Mouse (Mus musculus): ENCODE measurements around the gene Paxbp1. TPM values are rescaled to one million over a fixed set of nuclear protein-coding genes. Genes with fewer than 3 reads are reported as not detected.
"Not testable (repeated sequence)": the region's sequence is repeated elsewhere in the genome, so short reads cannot be mapped to it uniquely, and the experiment has no call there.

Paxbp1 gene
- polyA plus RNA-seq, 1 experiment from 2014 or later = 26.4 TPM

- WGBS = 24% methylated on average over 9 of the region's 12 CpGs
- ATAC-seq (replicated peaks; ENCODE audit: low FRiP score, low read depth) (no peak), DNase-seq (ENCODE audit: low spot score) (peak; percentile 83)
- H3K9ac ChIP-seq (ENCODE audit: low read depth, low read length) = no peak overlapping the region
- no peaks in the 10 kb centered on the region for H3K4me1 ChIP-seq (replicated peaks; ENCODE audit: insufficient read depth, low read length)
- no peaks in the 10 kb centered on the region for H3K36me3 ChIP-seq (ENCODE audit: insufficient read depth, low read length)
- TF ChIP-seq CTCF (IDR thresholded peaks at IDR 0.05; ENCODE audit: low read depth) = peak; percentile 85
- no peak overlapping the region for H3K27ac ChIP-seq
- H3K27me3 ChIP-seq (ENCODE audit: insufficient read depth, low read length) = no peaks in the 10 kb centered on the region
- H3K4me2 ChIP-seq (ENCODE audit: low read length) = no peak overlapping the region
- no peak overlapping the region for H3K4me3 ChIP-seq (replicated peaks; ENCODE audit: low read depth, low read length)
- H3K9me3 ChIP-seq (replicated peaks; ENCODE audit: low read length) = no peaks in the 10 kb centered on the region
These were observed 37.2 kb upstream of the Paxbp1 start for GRCm38 (mm10) chr16:91081508-91081907.

GRCm38 (mm10) chr16:91076180-91076579 is 31.8 kb upstream of the Paxbp1 start:
- no peak overlapping the region for H3K4me2 ChIP-seq (ENCODE audit: low read length)
- no peaks in the 10 kb centered on the region for H3K9me3 ChIP-seq (replicated peaks; ENCODE audit: low read length)
- H3K4me3 ChIP-seq (replicated peaks; ENCODE audit: low read depth, low read length) = no peak overlapping the region
- no peak for DNase-seq (ENCODE audit: low spot score)
- ATAC-seq (replicated peaks; ENCODE audit: low FRiP score, low read depth) = no peak
- no peak overlapping the region for H3K27ac ChIP-seq
- H3K36me3 ChIP-seq (ENCODE audit: insufficient read depth, low read length) = no peaks in the 10 kb centered on the region
- WGBS = 81% methylated on average over 5 of the region's 5 CpGs
- peak; percentile 22; the same call in 1 of the 2 replicates for TF ChIP-seq CTCF (IDR thresholded peaks at IDR 0.05; ENCODE audit: low read depth)
- H3K27me3 ChIP-seq (ENCODE audit: insufficient read depth, low read length) = no peaks in the 10 kb centered on the region
- no peaks in the 10 kb centered on the region for H3K4me1 ChIP-seq (replicated peaks; ENCODE audit: insufficient read depth, low read length)
- no peak overlapping the region for H3K9ac ChIP-seq (ENCODE audit: low read depth, low read length)

- not testable (repeated sequence) for H3K4me1 ChIP-seq (replicated peaks; ENCODE audit: insufficient read depth, low read length); H3K9ac ChIP-seq (ENCODE audit: low read depth, low read length); H3K4me3 ChIP-seq (replicated peaks; ENCODE audit: low read depth, low read length); ATAC-seq (replicated peaks; ENCODE audit: low FRiP score, low read depth); H3K9me3 ChIP-seq (replicated peaks; ENCODE audit: low read length); H3K36me3 ChIP-seq (ENCODE audit: insufficient read depth, low read length); DNase-seq (ENCODE audit: low spot score); H3K27ac ChIP-seq; H3K27me3 ChIP-seq (ENCODE audit: insufficient read depth, low read length); H3K4me2 ChIP-seq (ENCODE audit: low read length)
- WGBS = 68% methylated on average over 8 of the region's 8 CpGs
These were observed 31.1 kb upstream of the Paxbp1 start for GRCm38 (mm10) chr16:91075423-91075822.

- H3K4me3 ChIP-seq (replicated peaks; ENCODE audit: low read depth, low read length) = no peak overlapping the region
- H3K4me1 ChIP-seq (replicated peaks; ENCODE audit: insufficient read depth, low read length) = no peaks in the 10 kb centered on the region
- DNase-seq (ENCODE audit: low spot score) (peak; percentile 95), ATAC-seq (replicated peaks; ENCODE audit: low FRiP score, low read depth) (peak; percentile 95)
- H3K9ac ChIP-seq (ENCODE audit: low read depth, low read length) = no peak overlapping the region
- TF ChIP-seq CTCF (IDR thresholded peaks at IDR 0.05; ENCODE audit: low read depth) = peak; percentile 83
- H3K36me3 ChIP-seq (ENCODE audit: insufficient read depth, low read length) = no peaks in the 10 kb centered on the region
- no peak overlapping the region for H3K4me2 ChIP-seq (ENCODE audit: low read length)
- 31% methylated on average over 24 of the region's 24 CpGs for WGBS
- no peaks in the 10 kb centered on the region for H3K27me3 ChIP-seq (ENCODE audit: insufficient read depth, low read length)
- no peaks in the 10 kb centered on the region for H3K9me3 ChIP-seq (replicated peaks; ENCODE audit: low read length)
- no peak overlapping the region for H3K27ac ChIP-seq
These were observed 29.0 kb upstream of the Paxbp1 start for GRCm38 (mm10) chr16:91073163-91073892.

GRCm38 (mm10) chr16:91072256-91072655 is 27.9 kb upstream of the Paxbp1 start:
- no peaks in the 10 kb centered on the region for H3K9me3 ChIP-seq (replicated peaks; ENCODE audit: low read length)
- 93% methylated on average over 1 of the region's 1 CpGs for WGBS
- ATAC-seq (replicated peaks; ENCODE audit: low FRiP score, low read depth) = no peak

GRCm38 (mm10) chr16:91068969-91069368 is 24.6 kb upstream of the Paxbp1 start:
- H3K27ac ChIP-seq = no peak overlapping the region
- H3K9ac ChIP-seq (ENCODE audit: low read depth, low read length) = no peak overlapping the region
- H3K4me2 ChIP-seq (ENCODE audit: low read length) = peak overlapping the region; percentile 31
- no peak overlapping the region for H3K4me3 ChIP-seq (replicated peaks; ENCODE audit: low read depth, low read length)
- H3K36me3 ChIP-seq (ENCODE audit: insufficient read depth, low read length) = no peaks in the 10 kb centered on the region
- H3K4me1 ChIP-seq (replicated peaks; ENCODE audit: insufficient read depth, low read length) = no peaks in the 10 kb centered on the region
- no peaks in the 10 kb centered on the region for H3K9me3 ChIP-seq (replicated peaks; ENCODE audit: low read length)
- WGBS = 27% methylated on average over 12 of the region's 12 CpGs
- no peaks in the 10 kb centered on the region for H3K27me3 ChIP-seq (ENCODE audit: insufficient read depth, low read length)
- ATAC-seq (replicated peaks; ENCODE audit: low FRiP score, low read depth) (peak; percentile 21; the same call in 1 of the 2 replicates), DNase-seq (ENCODE audit: low spot score) (peak; percentile 71)
- no peak for TF ChIP-seq CTCF (IDR thresholded peaks at IDR 0.05; ENCODE audit: low read depth)

More at GRCm38 (mm10) chr16:91072256-91072655, 27.9 kb upstream of the Paxbp1 start:
- no peaks in the 10 kb centered on the region for H3K27me3 ChIP-seq (ENCODE audit: insufficient read depth, low read length)
- DNase-seq (ENCODE audit: low spot score) = no peak
- H3K9ac ChIP-seq (ENCODE audit: low read depth, low read length) = no peak overlapping the region
- no peak overlapping the region for H3K4me3 ChIP-seq (replicated peaks; ENCODE audit: low read depth, low read length)
- H3K4me2 ChIP-seq (ENCODE audit: low read length) = no peak overlapping the region
- H3K4me1 ChIP-seq (replicated peaks; ENCODE audit: insufficient read depth, low read length) = no peaks in the 10 kb centered on the region
- no peak for TF ChIP-seq CTCF (IDR thresholded peaks at IDR 0.05; ENCODE audit: low read depth)
- H3K36me3 ChIP-seq (ENCODE audit: insufficient read depth, low read length) = no peaks in the 10 kb centered on the region
- H3K27ac ChIP-seq = no peak overlapping the region
